Mouse (Mus musculus): Measurements from ENCODE around the gene Adh6b. TPM values are rescaled to one million over a fixed set of nuclear protein-coding genes. Genes with fewer than 3 reads are reported as not detected.

Gene Adh6b
- polyA plus RNA-seq, 1 experiment: 0.05 TPM

GRCm38 (mm10) chr3:138407920-138408319 is 66.3 kb downstream of the Adh6b start:
- TF ChIP-seq CTCF (IDR thresholded peaks at IDR 0.05; ENCODE audit: borderline replicate concordance, control insufficient read depth, extremely low read depth, insufficient read depth, low read length, poor library complexity) (no peak), POLR2A (IDR thresholded peaks at IDR 0.05; ENCODE audit: control insufficient read depth, extremely low read depth, insufficient read depth, low read length, poor library complexity) (no peak)
- DNase-seq: no peak
- Histone ChIP-seq H3K36me3 (ENCODE audit: control insufficient read depth, insufficient read depth, low read length) (no peaks in the 10 kb centered on the region), H3K27ac (ENCODE audit: control insufficient read depth, insufficient read depth, low read length) (no peak overlapping the region), H3K4me1 (replicated peaks; ENCODE audit: control insufficient read depth, insufficient read depth, low read length) (no peaks in the 10 kb centered on the region), H3K4me3 (ENCODE audit: control insufficient read depth, insufficient read depth, low read length) (no peak overlapping the region), H3K27me3 (ENCODE audit: control insufficient read depth, insufficient read depth, low read length) (no peaks in the 10 kb centered on the region)
- WGBS: 100% methylated on average over 1 of the region's 1 CpGs

Other genes with a start within 250 kb of the Adh6b start
- 2.1 and 2.2 TPM in 2 replicates for gene Trmt10a, start 198.3 kb upstream of the Adh6b start, polyA plus RNA-seq (2012; rRNA removed)
- gene Mttp, start 196.8 kb upstream of the Adh6b start, polyA plus RNA-seq (2012; rRNA removed): 1.4 and 1.6 TPM in 2 replicates
- not detected in 2 replicates for gene 4930579F01Rik, start 147.9 kb upstream of the Adh6b start, polyA plus RNA-seq (2012; rRNA removed)
- gene Adh7, start 124.0 kb upstream of the Adh6b start, polyA plus RNA-seq (2012; rRNA removed): 0.03 and 0.16 TPM in 2 replicates
- gene Adh1, start 80.8 kb upstream of the Adh6b start, polyA plus RNA-seq (2012; rRNA removed): 10.4 and 13.1 TPM in 2 replicates
- gene Adh6a, start 28.5 kb upstream of the Adh6b start, polyA plus RNA-seq (2012; rRNA removed): 0.11 and 0.13 TPM in 2 replicates
- not detected in 2 replicates for gene Adh4, start 73.7 kb downstream of the Adh6b start, polyA plus RNA-seq (2012; rRNA removed)
- gene Adh5, start 101.3 kb downstream of the Adh6b start, polyA plus RNA-seq (2012; rRNA removed): 37.5 TPM in 2 replicates
- 18.6 and 23.1 TPM in 2 replicates for gene Metap1, start 147.7 kb downstream of the Adh6b start, polyA plus RNA-seq (2012; rRNA removed)
- 20.1 and 25.1 TPM in 2 replicates for gene Eif4e, start 184.4 kb downstream of the Adh6b start, polyA plus RNA-seq (2012; rRNA removed)

All from thymus, adult 2 months (tissue).